In the genomic region with DNA sequence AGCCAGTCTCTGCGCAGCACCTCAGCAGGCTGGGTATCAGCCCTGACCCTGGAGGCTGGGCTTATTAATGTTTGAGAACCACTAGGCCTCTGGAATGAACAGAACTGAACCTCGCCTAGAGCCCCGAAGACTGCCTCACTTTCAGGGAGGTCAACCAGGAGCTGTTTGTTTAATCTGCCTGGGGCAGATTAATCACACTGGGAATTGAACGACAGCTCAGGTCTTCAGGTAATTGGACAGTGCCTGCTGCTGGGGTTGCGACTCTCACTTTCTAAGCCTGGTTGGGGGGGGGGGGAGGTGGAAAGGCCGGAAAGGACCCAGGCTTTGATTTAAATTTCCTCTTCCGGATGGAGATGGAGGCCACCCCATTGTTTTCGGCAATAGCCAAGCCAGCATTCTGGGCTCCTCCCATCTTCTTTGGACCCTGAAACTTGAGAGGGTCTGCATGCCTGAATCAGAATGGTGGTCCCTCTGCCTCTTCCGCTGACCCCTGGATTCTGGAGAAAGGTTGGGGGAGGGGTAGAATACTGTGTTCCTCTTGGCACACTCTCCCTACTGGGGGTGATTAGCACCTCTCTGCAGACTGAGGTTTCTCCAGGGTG, we compare ENCODE assay signal across 12 mouse cellular contexts.
DNase-seq lines count a peak whose midpoint lies in the region; ATAC-seq and TF ChIP-seq lines count a peak whose summit lies in the region.
"Had no signal": no experiment of that assay in that cellular context is flagged by ENCODE, and none has a peak within 500 bp of the region (broad histone marks: within the 10 kb centered on the region; RNA-seq: fewer than 3 reads in every experiment).

No protein-coding gene starts in this region.

- peaks cover 41% of the 10 kb centered on the region for H3K4me1 ChIP-seq in forebrain, embryonic 11.5 days (replicated peaks; ENCODE audit: control insufficient read depth, insufficient read depth, low read length)
- peaks cover 32% of the 10 kb centered on the region for H3K4me1 ChIP-seq in forebrain, postnatal 0 days (ENCODE audit: insufficient read depth)
- peaks cover 29% of the 10 kb centered on the region for H3K4me1 ChIP-seq in kidney, postnatal 0 days (replicated peaks; ENCODE audit: insufficient read depth, low read length)
- H3K4me1 ChIP-seq in limb, embryonic 13.5 days: peaks cover 68% of the 10 kb centered on the region
- peaks cover 55% of the 10 kb centered on the region for H3K4me1 ChIP-seq in liver, embryonic 11.5 days (replicated peaks; ENCODE audit: control insufficient read depth, insufficient read depth, low read length)

- no peak overlapping the region for H3K4me2 ChIP-seq in forebrain, embryonic 11.5 days (ENCODE audit: low read depth, low read length, severe bottlenecking)
- H3K4me2 ChIP-seq in forebrain, postnatal 0 days (ENCODE audit: low read depth): no peak overlapping the region
- no peak overlapping the region for H3K4me2 ChIP-seq in kidney, postnatal 0 days (ENCODE audit: low read length)
- no peak overlapping the region for H3K4me2 ChIP-seq in limb, embryonic 13.5 days (replicated peaks)
- H3K4me2 ChIP-seq in liver, embryonic 11.5 days: no peak overlapping the region

- no peak for TF ChIP-seq CTCF in forebrain, postnatal 0 days (IDR thresholded peaks at IDR 0.05; ENCODE audit: low read depth)
- no peak for TF ChIP-seq CTCF in kidney, postnatal 0 days (IDR thresholded peaks at IDR 0.05; ENCODE audit: low read depth)
- TF ChIP-seq CTCF in brain, embryonic 14.5 days (IDR thresholded peaks at IDR 0.05; ENCODE audit: borderline replicate concordance, extremely low read depth, insufficient read depth, insufficient read length): no peak

- TF ChIP-seq POLR2A in brain, embryonic 14.5 days (IDR thresholded peaks at IDR 0.05; ENCODE audit: borderline replicate concordance, extremely low read depth, insufficient read depth, insufficient read length, poor library complexity, severe bottlenecking): no peak

- 0 out of 2 replicates have a peak overlapping the region, but pooled peaks have one; percentile 14 for H3K27ac ChIP-seq in forebrain, embryonic 11.5 days (ENCODE audit: low read depth, low read length)
- no peak overlapping the region for H3K27ac ChIP-seq in forebrain, postnatal 0 days (ENCODE audit: low read depth, low read length)
- peak overlapping the region; percentile 31; the same call in 1 of the 2 replicates for H3K27ac ChIP-seq in kidney, postnatal 0 days
- no peak overlapping the region; the same call in 1 of the 2 replicates for H3K27ac ChIP-seq in limb, embryonic 13.5 days
- no peak overlapping the region for H3K27ac ChIP-seq in liver, embryonic 11.5 days (ENCODE audit: low read depth, low read length)

- no peak overlapping the region for H3K9ac ChIP-seq in forebrain, embryonic 11.5 days (ENCODE audit: low read length)
- H3K9ac ChIP-seq in forebrain, postnatal 0 days: no peak overlapping the region
- H3K9ac ChIP-seq in kidney, postnatal 0 days (ENCODE audit: low read depth, low read length): no peak overlapping the region
- H3K9ac ChIP-seq in limb, embryonic 13.5 days: 0 out of 2 replicates have a peak overlapping the region, but pooled peaks have one; percentile 31
- H3K9ac ChIP-seq in liver, embryonic 11.5 days (ENCODE audit: low read depth, low read length): no peak overlapping the region

- 0 out of 2 replicates have a peak, but pooled peaks cover 2% of the 10 kb centered on the region for H3K27me3 ChIP-seq in forebrain, embryonic 11.5 days (ENCODE audit: control insufficient read depth, insufficient read depth, low read length)
- no peaks in the 10 kb centered on the region for H3K27me3 ChIP-seq in forebrain, postnatal 0 days (ENCODE audit: insufficient read depth, low read length)
- H3K27me3 ChIP-seq in kidney, postnatal 0 days (ENCODE audit: insufficient read depth, low read length): no peaks in the 10 kb centered on the region
- no peaks in the 10 kb centered on the region for H3K27me3 ChIP-seq in limb, embryonic 13.5 days
- no peaks in the 10 kb centered on the region for H3K27me3 ChIP-seq in liver, embryonic 11.5 days (replicated peaks; ENCODE audit: control insufficient read depth, insufficient read depth, low read length)

- H3K4me3 ChIP-seq in forebrain, embryonic 11.5 days (ENCODE audit: low read depth, low read length): no peak overlapping the region
- H3K4me3 ChIP-seq in forebrain, postnatal 0 days (ENCODE audit: low read depth, low read length): no peak overlapping the region
- H3K4me3 ChIP-seq in kidney, postnatal 0 days (replicated peaks; ENCODE audit: low read depth, low read length): no peak overlapping the region
- no peak overlapping the region for H3K4me3 ChIP-seq in limb, embryonic 13.5 days
- no peak overlapping the region for H3K4me3 ChIP-seq in liver, embryonic 11.5 days (ENCODE audit: low read depth, low read length)

- ATAC-seq in forebrain, embryonic 11.5 days (replicated peaks; ENCODE audit: low FRiP score): no peak
- no peak for ATAC-seq in forebrain, postnatal 0 days
- ATAC-seq in kidney, postnatal 0 days (replicated peaks; ENCODE audit: low FRiP score, low read depth): no peak
- ATAC-seq in limb, embryonic 13.5 days (ENCODE audit: low FRiP score, low read depth): no peak
- no peak for ATAC-seq in liver, embryonic 11.5 days (replicated peaks; ENCODE audit: low FRiP score)

- WGBS in forebrain, embryonic 11.5 days: 10% methylated on average over 9 of the region's 9 CpGs
- 24% methylated on average over 9 of the region's 9 CpGs for WGBS in forebrain, postnatal 0 days
- 28% methylated on average over 9 of the region's 9 CpGs for WGBS in kidney, postnatal 0 days
- 19% methylated on average over 9 of the region's 9 CpGs for WGBS in limb, embryonic 13.5 days
- WGBS in liver, embryonic 11.5 days: 40% methylated on average over 9 of the region's 9 CpGs

- no peaks in the 10 kb centered on the region; the same call in 1 of the 2 replicates for H3K36me3 ChIP-seq in forebrain, embryonic 11.5 days (ENCODE audit: control insufficient read depth, insufficient read depth, low read length)
- peaks cover 7% of the 10 kb centered on the region for H3K36me3 ChIP-seq in forebrain, postnatal 0 days (ENCODE audit: insufficient read depth)
- peaks cover 20% of the 10 kb centered on the region for H3K36me3 ChIP-seq in kidney, postnatal 0 days (ENCODE audit: insufficient read depth, low read length)
- peaks cover 63% of the 10 kb centered on the region for H3K36me3 ChIP-seq in limb, embryonic 13.5 days
- H3K36me3 ChIP-seq in liver, embryonic 11.5 days (ENCODE audit: control insufficient read depth, insufficient read depth, low read length): peaks cover 4% of the 10 kb centered on the region; the same call in 1 of the 2 replicates

- DNase-seq in forebrain, embryonic 11.5 days (ENCODE audit: low spot score): peak; percentile 51
- no peak for DNase-seq in forebrain, postnatal 0 days
- peak; percentile 34 for DNase-seq in kidney, postnatal 0 days (ENCODE audit: low spot score)
- DNase-seq in kidney, postnatal 14 days: no peak
- peak; percentile 19 for DNase-seq in brain, embryonic 14.5 days (ENCODE audit: low read depth)
- no peak for DNase-seq in layer of hippocampus, adult 18-20 months (ENCODE audit: low spot score in 2 of 2)
- DNase-seq in liver, embryonic 11.5 days (ENCODE audit: low spot score): no peak
- DNase-seq: adrenal gland, postnatal 14 days; cerebellum, adult 18-20 months; gastrocnemius, postnatal 25 days; liver had no signal

- H3K9me3 ChIP-seq in forebrain, embryonic 11.5 days (ENCODE audit: control insufficient read depth, low read length): no peaks in the 10 kb centered on the region
- H3K9me3 ChIP-seq in forebrain, postnatal 0 days (ENCODE audit: low read length): no peaks in the 10 kb centered on the region
- no peaks in the 10 kb centered on the region for H3K9me3 ChIP-seq in kidney, postnatal 0 days (replicated peaks; ENCODE audit: low read length)
- no peaks in the 10 kb centered on the region for H3K9me3 ChIP-seq in limb, embryonic 13.5 days
- H3K9me3 ChIP-seq in liver, embryonic 11.5 days (ENCODE audit: control insufficient read depth, low read length): no peaks in the 10 kb centered on the region

Comparison
In these comparisons a context has a peak if more than half of its experiments do, and no peak if none do; other contexts are left out.
1. DNase-seq: peak in forebrain, embryonic 11.5 days (single experiment), kidney, postnatal 0 days (single experiment) and brain, embryonic 14.5 days (single experiment); none in forebrain, postnatal 0 days (single experiment), kidney, postnatal 14 days (single experiment), layer of hippocampus, adult 18-20 months (0 of 2) and liver, embryonic 11.5 days (single experiment).
2. H3K27ac ChIP-seq: peak in forebrain, embryonic 11.5 days (single experiment) and kidney, postnatal 0 days (single experiment); none in forebrain, postnatal 0 days (single experiment), limb, embryonic 13.5 days (single experiment) and liver, embryonic 11.5 days (single experiment).